Mouse (Mus musculus) liver, embryonic 11.5 days (tissue): ENCODE measurements around the gene Me1. TPM values are rescaled to one million over a fixed set of nuclear protein-coding genes. Genes with fewer than 3 reads are reported as not detected.

Experiments
- ATAC-seq: fragments of 200-750 bp; cut with Nextera tagmentation; replicated peaks from 2 replicates; pipeline ENCODE4 v1.8.0; 2017; ENCODE audit warnings: moderate number of reproducible peaks, mild to moderate bottlenecking, moderate TSS enrichment, moderate library complexity; ENCODE audit not compliant: low FRiP score
- DNase-seq: peaks from one replicate; pipeline ENCODE4 v3.0.0-alpha.2; 2017; ENCODE audit warnings: low spot score
- H3K27ac ChIP-seq: fragments of 300-500 bp; sonication (generic); 2 replicates; pipeline ENCODE4 v1.5.1; 2014; ENCODE audit warnings: mild to moderate bottlenecking, low read depth, low read length, control low read depth
- H3K27me3 ChIP-seq: fragments of 300-500 bp; sonication (generic); replicated peaks from 2 replicates; pipeline ENCODE4 v1.6.1; 2014; ENCODE audit warnings: low read length, mixed read lengths; ENCODE audit not compliant: control insufficient read depth, insufficient read depth
- H3K36me3 ChIP-seq: fragments of 300-500 bp; sonication (generic); 2 replicates; pipeline ENCODE4 v1.6.1; 2014; ENCODE audit warnings: mild to moderate bottlenecking, low read length, moderate library complexity, mixed read lengths; ENCODE audit not compliant: control insufficient read depth, insufficient read depth
- H3K4me1 ChIP-seq: fragments of 300-500 bp; sonication (generic); replicated peaks from 2 replicates; pipeline ENCODE4 v1.6.1; 2014; ENCODE audit warnings: low read length, mixed read lengths; ENCODE audit not compliant: control insufficient read depth, insufficient read depth
- H3K4me2 ChIP-seq: fragments of 300-500 bp; sonication (generic); 2 replicates; pipeline ENCODE4 v1.6.1; 2014; ENCODE audit warnings: mild to moderate bottlenecking, control low read depth, moderate library complexity
- H3K4me3 ChIP-seq: fragments of 300-500 bp; sonication (generic); 2 replicates; pipeline ENCODE4 v1.5.1; 2014; ENCODE audit warnings: low read depth, low read length, control low read depth
- H3K9ac ChIP-seq: fragments of 300-500 bp; sonication (generic); 2 replicates; pipeline ENCODE4 v1.6.1; 2014; ENCODE audit warnings: low read depth, low read length, control low read depth
- H3K9me3 ChIP-seq: fragments of 300-500 bp; sonication (generic); 2 replicates; pipeline ENCODE4 v1.6.1; 2016; ENCODE audit warnings: low read length, inconsistent platforms, mixed read lengths; ENCODE audit not compliant: control insufficient read depth
- WGBS: fragments of 180-500 bp; shearing (Covaris S2); extraction: QIAGEN DNeasy Blood & Tissue Kit; methylation state at CpG from one replicate; pipeline ENCODE4 v1.1.7; 2014; 5-methylcytosine and 5-hydroxymethylcytosine counted together
- polyA plus RNA-seq: library from polyadenylated mRNA; unstranded; fragments of >200 nt; fragmentation: Nextera tagmentation; extraction: Ambion mirVana; gene quantifications from 2 replicates; pipeline ENCODE4 v1.2.1, GENCODE M21; 2014

Me1 gene
- polyA plus RNA-seq, 1 experiment from 2014 or later: 7.7 TPM

DNA sequence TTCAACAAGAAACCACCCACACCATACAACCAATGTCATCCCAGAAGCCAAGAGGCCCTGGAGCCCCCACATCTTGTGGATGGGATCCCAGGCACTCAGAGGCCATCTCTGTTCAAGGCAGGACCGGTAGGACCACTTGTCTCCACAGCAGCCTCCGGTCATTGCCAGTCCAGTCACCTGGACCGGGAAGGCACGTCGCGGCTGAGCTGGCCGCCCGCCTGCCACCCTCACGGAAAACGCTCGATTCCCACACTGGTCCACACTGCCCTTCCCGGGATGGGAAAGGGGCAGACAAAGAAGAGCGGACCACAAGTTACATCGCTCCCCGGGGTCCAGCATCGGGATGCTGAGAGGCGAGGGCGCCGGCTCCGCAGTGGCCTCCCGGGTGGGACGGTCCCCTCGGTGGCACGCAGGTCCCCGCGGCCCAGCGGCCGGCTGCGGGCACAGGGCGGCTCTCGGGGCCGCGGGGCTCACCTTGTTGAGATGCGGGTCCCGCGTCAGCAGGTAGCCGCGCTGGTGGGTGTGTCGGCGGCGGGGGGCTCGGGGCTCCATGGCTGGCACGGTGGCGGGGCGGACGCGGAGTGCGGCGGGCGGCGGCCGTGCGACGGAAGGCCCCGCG, 445 bp downstream of the Me1 start:
- Histone ChIP-seq H3K9me3 (no peaks in the 10 kb centered on the region), H3K4me1 (0 out of 2 replicates have a peak, but pooled peaks cover 3% of the 10 kb centered on the region), H3K4me2 (peak overlapping the region; percentile 97), H3K27ac (no peak overlapping the region), H3K27me3 (no peaks in the 10 kb centered on the region), H3K4me3 (peak overlapping the region; percentile 73), H3K36me3 (no peaks in the 10 kb centered on the region), H3K9ac (peak overlapping the region; percentile 75)
- ATAC-seq (peak; percentile 24; the same call in 1 of the 2 replicates), DNase-seq (peak; percentile 44)
- WGBS: 2% methylated on average over 50 of the region's 56 CpGs

DNA sequence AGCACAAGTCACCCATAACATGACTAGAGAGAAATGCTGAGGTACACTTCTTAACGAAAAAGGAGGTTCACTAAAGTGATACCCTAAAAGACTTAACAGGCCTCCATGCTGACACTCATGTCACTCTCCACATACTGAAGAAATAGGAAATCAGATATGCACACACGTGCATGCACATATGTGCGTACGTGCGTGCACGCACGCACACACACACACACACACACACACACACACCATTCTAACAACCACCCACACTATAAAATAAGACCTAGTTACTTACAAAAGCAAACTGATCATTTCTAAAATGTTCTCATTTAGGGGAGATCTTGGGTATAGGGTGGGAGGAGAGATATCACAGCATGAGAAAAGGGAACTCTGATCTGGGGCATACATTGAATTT, 1.1 kb downstream of the Me1 start:
- H3K9me3 ChIP-seq: no peaks in the 10 kb centered on the region
- ATAC-seq (no peak), DNase-seq (no peak)
- no peak overlapping the region for H3K9ac ChIP-seq
- no peaks in the 10 kb centered on the region for H3K36me3 ChIP-seq
- H3K4me3 ChIP-seq: no peak overlapping the region
- H3K27me3 ChIP-seq: no peaks in the 10 kb centered on the region
- H3K4me1 ChIP-seq: 0 out of 2 replicates have a peak, but pooled peaks cover 3% of the 10 kb centered on the region
- H3K27ac ChIP-seq: no peak overlapping the region
- 93% methylated on average over 7 of the region's 7 CpGs for WGBS
- no peak overlapping the region for H3K4me2 ChIP-seq

DNA sequence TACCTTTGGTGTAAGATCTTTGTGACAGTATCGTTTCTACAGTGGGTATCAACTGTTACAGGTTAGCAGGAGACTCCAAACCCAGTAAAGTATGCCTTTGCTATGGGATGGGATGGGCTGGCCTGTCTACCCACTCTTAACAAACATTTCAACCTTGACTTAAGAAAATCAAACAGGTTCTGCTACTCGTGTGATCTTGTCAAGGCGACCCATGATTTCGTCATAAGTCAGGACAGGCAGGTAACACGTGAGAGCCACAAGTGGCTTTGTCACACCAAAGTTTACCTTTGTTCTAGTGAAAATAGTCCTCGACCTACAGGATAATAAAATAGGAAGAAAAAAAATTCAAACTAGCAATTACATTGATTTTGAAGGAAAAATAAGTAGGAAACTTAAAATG, 1.8 kb downstream of the Me1 start:
- H3K9me3 ChIP-seq: no peaks in the 10 kb centered on the region
- DNase-seq: no peak
- no peaks in the 10 kb centered on the region for H3K27me3 ChIP-seq
- H3K36me3 ChIP-seq: no peaks in the 10 kb centered on the region
- no peak for ATAC-seq
- 83% methylated on average over 6 of the region's 6 CpGs for WGBS
- H3K4me1 ChIP-seq: 0 out of 2 replicates have a peak, but pooled peaks cover 3% of the 10 kb centered on the region
- H3K9ac ChIP-seq: no peak overlapping the region
- no peak overlapping the region for H3K4me2 ChIP-seq
- no peak overlapping the region for H3K27ac ChIP-seq
- no peak overlapping the region for H3K4me3 ChIP-seq

DNA sequence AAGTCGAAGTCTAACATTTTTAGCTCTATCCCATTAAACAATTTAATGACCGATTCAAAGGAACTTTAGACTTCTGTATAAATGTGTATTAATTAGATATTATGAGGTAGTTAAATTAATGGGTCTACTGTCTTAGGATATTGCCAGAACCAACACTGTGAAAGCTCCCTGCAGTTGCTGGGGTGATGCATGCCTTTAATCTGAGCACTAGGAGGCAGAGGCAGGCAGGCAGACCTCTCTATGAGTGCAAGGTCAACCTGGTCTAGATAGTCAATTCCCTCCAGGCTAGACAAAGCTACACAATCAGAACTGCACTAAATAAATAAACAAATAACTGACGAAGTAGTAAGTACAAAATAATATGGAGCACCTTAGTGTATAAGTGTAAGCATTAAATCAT, 3.1 kb downstream of the Me1 start:
- Histone ChIP-seq H3K36me3 (no peaks in the 10 kb centered on the region), H3K27me3 (no peaks in the 10 kb centered on the region), H3K9me3 (no peaks in the 10 kb centered on the region), H3K9ac (no peak overlapping the region), H3K4me1 (0 out of 2 replicates have a peak, but pooled peaks cover 3% of the 10 kb centered on the region), H3K27ac (no peak overlapping the region), H3K4me2 (no peak overlapping the region), H3K4me3 (no peak overlapping the region)
- DNase-seq (no peak), ATAC-seq (no peak)
- 79% methylated on average over 3 of the region's 3 CpGs for WGBS

DNA sequence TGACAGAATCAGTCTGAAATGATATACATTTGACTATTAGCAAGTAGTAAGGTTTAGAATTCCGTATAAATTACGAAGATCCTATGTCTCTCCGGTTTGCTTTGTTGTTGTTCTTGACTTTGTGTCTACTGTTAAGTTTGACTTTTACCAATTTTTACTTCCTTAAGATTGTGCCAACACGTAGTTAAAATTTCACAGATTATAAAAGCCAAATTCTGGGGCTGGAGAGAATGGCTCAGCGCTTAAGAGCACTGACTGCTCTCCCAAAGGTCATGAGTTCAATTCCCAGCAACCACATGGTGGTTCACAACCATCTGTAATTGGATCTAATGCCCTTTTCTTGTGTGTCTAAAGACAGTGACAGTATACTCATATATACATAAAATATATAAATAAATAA, 3.5 kb downstream of the Me1 start:
- ATAC-seq (no peak), DNase-seq (no peak)
- 0 out of 2 replicates have a peak, but pooled peaks cover 3% of the 10 kb centered on the region for H3K4me1 ChIP-seq
- H3K4me3 ChIP-seq: no peak overlapping the region
- H3K4me2 ChIP-seq: no peak overlapping the region
- 89% methylated on average over 5 of the region's 5 CpGs for WGBS
- H3K36me3 ChIP-seq: no peaks in the 10 kb centered on the region
- no peak overlapping the region for H3K9ac ChIP-seq
- H3K9me3 ChIP-seq: no peaks in the 10 kb centered on the region
- no peak overlapping the region for H3K27ac ChIP-seq
- no peaks in the 10 kb centered on the region for H3K27me3 ChIP-seq

DNA sequence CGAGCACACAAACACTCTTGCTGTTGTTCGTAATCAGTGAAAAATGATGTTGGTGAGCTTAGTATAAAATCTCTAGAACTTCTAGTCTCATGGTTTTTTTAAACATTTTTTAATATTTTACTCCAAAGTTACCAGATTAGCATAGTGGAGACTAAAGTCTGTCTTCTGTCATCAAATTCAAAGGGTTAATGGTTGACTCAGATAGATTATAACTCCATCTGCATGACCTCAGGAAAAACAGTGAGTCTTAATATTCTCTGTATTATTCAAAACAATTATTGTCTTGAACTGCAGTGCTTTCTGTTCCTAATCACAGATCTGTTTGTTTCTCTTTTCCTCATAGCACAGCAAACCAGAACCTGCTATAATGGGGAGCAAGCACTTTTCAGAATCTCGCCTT, 4.7 kb downstream of the Me1 start:
- Histone ChIP-seq H3K36me3 (no peaks in the 10 kb centered on the region), H3K27me3 (no peaks in the 10 kb centered on the region), H3K4me3 (no peak overlapping the region), H3K9ac (no peak overlapping the region), H3K27ac (no peak overlapping the region), H3K4me1 (0 out of 2 replicates have a peak, but pooled peaks cover 3% of the 10 kb centered on the region), H3K4me2 (no peak overlapping the region), H3K9me3 (no peaks in the 10 kb centered on the region)
- no peak for ATAC-seq
- no peak for DNase-seq
- WGBS: 91% methylated on average over 3 of the region's 3 CpGs

DNA sequence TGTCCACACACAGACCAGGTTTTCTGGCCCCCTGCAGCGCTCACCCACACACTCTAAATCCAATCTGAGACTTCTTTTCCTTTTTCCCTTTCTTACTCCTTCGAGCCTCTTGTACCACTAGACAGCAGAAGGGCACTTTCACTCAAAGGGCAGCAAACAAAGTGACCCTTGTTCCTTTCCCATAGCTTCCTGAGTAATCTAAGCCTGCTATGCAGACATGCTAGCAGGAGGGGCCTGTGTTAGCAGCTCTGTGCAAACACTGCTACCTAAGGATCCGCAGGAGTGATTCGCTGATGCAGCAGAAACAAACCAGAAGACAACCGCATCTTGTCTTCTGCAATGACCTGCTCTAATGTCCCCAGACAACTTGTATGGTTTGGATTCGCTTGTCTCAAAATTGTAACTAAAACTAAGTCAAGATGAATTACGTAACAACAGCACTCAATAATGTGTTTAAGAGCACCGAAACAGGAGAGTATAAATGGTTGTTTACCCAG, 12.0 kb downstream of the Me1 start:
- Histone ChIP-seq H3K36me3 (no peaks in the 10 kb centered on the region), H3K4me1 (no peaks in the 10 kb centered on the region), H3K9me3 (no peaks in the 10 kb centered on the region), H3K27me3 (no peaks in the 10 kb centered on the region), H3K9ac (no peak overlapping the region), H3K4me3 (no peak overlapping the region), H3K27ac (no peak overlapping the region), H3K4me2 (no peak overlapping the region)
- 62% methylated on average over 8 of the region's 8 CpGs for WGBS
- ATAC-seq: no peak
- no peak for DNase-seq

DNA sequence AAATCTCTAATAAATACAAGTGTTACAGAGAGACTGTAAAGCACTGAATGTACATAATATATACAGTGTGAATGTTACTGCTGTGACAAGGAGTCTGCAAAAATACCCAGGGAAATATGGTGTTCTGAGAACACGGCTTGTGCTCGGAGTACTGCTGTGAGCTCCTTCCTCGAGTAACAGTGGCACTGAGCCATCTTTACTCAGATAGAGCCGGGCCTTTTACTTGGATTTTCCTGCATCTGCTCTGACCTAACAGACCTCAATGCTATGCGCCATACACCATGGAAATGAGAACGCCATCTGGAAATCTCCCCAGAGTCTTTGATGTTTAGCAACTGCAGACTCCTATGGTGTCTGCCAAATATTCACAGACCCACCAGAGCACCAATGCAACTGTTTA, 12.9 kb downstream of the Me1 start:
- DNase-seq: no peak
- Histone ChIP-seq H3K9me3 (no peaks in the 10 kb centered on the region), H3K9ac (no peak overlapping the region), H3K4me3 (no peak overlapping the region), H3K27me3 (no peaks in the 10 kb centered on the region), H3K4me2 (no peak overlapping the region), H3K36me3 (no peaks in the 10 kb centered on the region), H3K4me1 (no peaks in the 10 kb centered on the region), H3K27ac (no peak overlapping the region)
- ATAC-seq: no peak
- 75% methylated on average over 6 of the region's 6 CpGs for WGBS

DNA sequence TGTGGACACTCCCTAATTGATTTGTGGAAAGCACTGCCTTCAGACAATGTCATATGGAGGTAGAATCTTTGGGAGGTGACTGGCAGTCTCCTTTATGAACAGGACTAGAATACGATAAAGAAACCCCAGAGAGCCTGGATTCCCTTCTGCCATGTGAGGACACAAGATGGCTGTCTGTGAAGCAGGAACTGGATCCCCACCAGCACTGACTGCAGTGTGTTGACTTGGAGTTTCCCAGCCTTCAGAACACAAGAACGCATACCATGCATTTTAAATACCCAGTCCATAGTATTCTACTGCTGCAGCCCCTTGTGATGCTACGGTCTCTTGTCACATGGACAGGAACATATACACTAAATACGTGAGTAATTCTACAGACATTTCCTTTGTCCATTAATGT, 13.5 kb downstream of the Me1 start:
- 86% methylated on average over 4 of the region's 4 CpGs for WGBS
- no peak overlapping the region for H3K4me3 ChIP-seq
- no peak overlapping the region for H3K9ac ChIP-seq
- H3K27me3 ChIP-seq: no peaks in the 10 kb centered on the region
- H3K27ac ChIP-seq: no peak overlapping the region
- H3K36me3 ChIP-seq: no peaks in the 10 kb centered on the region
- no peak for DNase-seq
- no peaks in the 10 kb centered on the region for H3K9me3 ChIP-seq
- no peak for ATAC-seq
- no peaks in the 10 kb centered on the region for H3K4me1 ChIP-seq
- H3K4me2 ChIP-seq: no peak overlapping the region
